Mouse (Mus musculus): ENCODE results near the gene Anapc2. TPM values are rescaled to one million over a fixed set of nuclear protein-coding genes. Genes with fewer than 3 reads are reported as not detected.

Anapc2 gene
- polyA plus RNA-seq, 1 experiment from 2014 or later: 74.7 TPM

DNA sequence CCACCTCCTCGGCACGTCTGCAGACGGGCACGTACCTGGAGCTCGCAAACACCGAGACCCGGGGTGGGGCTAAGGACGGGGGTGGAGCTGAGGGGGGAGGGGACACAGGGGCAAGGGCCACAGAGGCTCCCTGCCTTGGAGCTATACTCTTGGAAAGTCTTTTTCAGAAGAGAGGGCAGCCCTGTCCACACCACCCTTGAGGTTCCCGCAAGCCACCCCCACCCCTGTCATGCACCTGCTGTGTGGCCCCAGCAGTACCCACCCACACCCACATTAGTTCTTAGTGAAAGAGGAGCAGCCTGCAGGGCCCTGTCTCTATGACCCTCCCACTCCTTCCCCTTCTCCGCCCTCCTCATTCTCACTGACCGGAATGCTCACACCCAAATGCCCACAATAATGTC is 39.2 kb downstream of the Anapc2 start:
- Histone ChIP-seq H3K4me3 (ENCODE audit: low read depth, low read length) (no peak overlapping the region), H3K4me1 (replicated peaks; ENCODE audit: control insufficient read depth, insufficient read depth, low read length) (no peaks in the 10 kb centered on the region), H3K36me3 (ENCODE audit: control insufficient read depth, insufficient read depth, low read length) (no peaks in the 10 kb centered on the region), H3K9ac (ENCODE audit: low read depth, low read length) (no peak overlapping the region), H3K27ac (ENCODE audit: low read depth, low read length) (no peak overlapping the region), H3K27me3 (replicated peaks; ENCODE audit: control insufficient read depth, insufficient read depth, low read length) (peaks cover 73% of the 10 kb centered on the region), H3K4me2 (no peak overlapping the region), H3K9me3 (ENCODE audit: control insufficient read depth, low read length) (no peaks in the 10 kb centered on the region)
- no peak for ATAC-seq (replicated peaks; ENCODE audit: low FRiP score)
- DNase-seq (ENCODE audit: low spot score): no peak
- WGBS: 4% methylated on average over 11 of the region's 11 CpGs

- H3K4me3 ChIP-seq (ENCODE audit: low read depth, low read length): peak overlapping the region; percentile 34
These were observed 46.1 kb downstream of the Anapc2 start for GRCm38 (mm10) chr2:25318119-25318966.

DNA sequence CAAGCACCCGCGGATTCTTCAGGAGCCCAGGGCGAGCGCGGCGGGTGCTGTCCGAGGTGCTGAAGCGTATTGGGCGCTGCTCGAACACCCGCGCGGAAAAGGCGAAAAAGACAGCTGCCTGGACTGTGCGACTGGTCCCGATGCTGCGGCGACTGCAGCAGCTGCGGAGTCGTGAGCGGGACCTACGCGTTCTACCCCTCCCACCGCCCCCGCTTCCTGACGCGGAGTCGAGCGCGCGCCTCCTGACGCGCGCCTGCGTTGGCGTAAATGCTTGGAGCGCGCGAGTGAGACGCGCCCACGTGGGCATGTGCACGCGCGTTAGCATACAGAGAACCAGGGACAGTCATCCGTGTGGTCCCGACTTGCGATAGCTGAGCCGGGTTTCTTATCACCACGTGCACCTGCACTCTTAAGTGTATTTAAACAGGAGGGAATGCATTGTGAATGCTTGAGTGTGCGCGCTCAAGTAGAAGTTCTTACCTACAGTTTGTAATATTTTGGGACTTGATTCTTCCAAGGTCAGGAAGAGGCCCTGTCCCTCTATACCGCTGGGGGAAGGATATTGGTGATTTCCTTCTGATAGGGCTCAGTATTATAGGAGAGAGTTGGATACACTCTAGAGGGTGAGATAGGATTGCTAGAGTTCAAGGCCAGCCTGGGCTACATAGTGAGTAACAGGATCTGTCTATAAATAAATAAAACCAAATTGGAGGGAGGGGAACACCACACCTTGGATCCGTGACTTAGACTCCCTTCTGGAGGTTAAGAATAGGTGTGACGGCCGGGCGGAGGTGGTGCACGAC is 46.9 kb downstream of the Anapc2 start, which contains the start of gene Grin1:
Gene Grin1, minus strand, starts transcription at position 217 of the 803 bp plus-strand sequence.
- Histone ChIP-seq H3K27ac (ENCODE audit: low read depth, low read length) (no peak within 1 kb of the TSS), H3K4me1 (replicated peaks; ENCODE audit: control insufficient read depth, insufficient read depth, low read length) (no peaks in the 10 kb centered on the region), H3K4me2 (peak within 1 kb of the TSS; percentile 58), H3K27me3 (replicated peaks; ENCODE audit: control insufficient read depth, insufficient read depth, low read length) (peaks cover 58% of the 10 kb centered on the region), H3K9me3 (ENCODE audit: control insufficient read depth, low read length) (no peaks in the 10 kb centered on the region), H3K9ac (ENCODE audit: low read depth, low read length) (no peak within 1 kb of the TSS), H3K4me3 (ENCODE audit: low read depth, low read length) (peak within 1 kb of the TSS; percentile 34), H3K36me3 (ENCODE audit: control insufficient read depth, insufficient read depth, low read length) (no peaks in the 10 kb centered on the region)
- peak; percentile 80 for DNase-seq (ENCODE audit: low spot score)
- 10% methylated on average over 58 of the region's 58 CpGs for WGBS
- ATAC-seq (replicated peaks; ENCODE audit: low FRiP score): peak; percentile 47

More at GRCm38 (mm10) chr2:25318119-25318966, 46.1 kb downstream of the Anapc2 start:
- Histone ChIP-seq H3K4me2 (peak overlapping the region; percentile 58), H3K36me3 (ENCODE audit: control insufficient read depth, insufficient read depth, low read length) (no peaks in the 10 kb centered on the region), H3K4me1 (replicated peaks; ENCODE audit: control insufficient read depth, insufficient read depth, low read length) (no peaks in the 10 kb centered on the region), H3K27me3 (replicated peaks; ENCODE audit: control insufficient read depth, insufficient read depth, low read length) (peaks cover 65% of the 10 kb centered on the region), H3K27ac (ENCODE audit: low read depth, low read length) (no peak overlapping the region), H3K9ac (ENCODE audit: low read depth, low read length) (no peak overlapping the region), H3K9me3 (ENCODE audit: control insufficient read depth, low read length) (no peaks in the 10 kb centered on the region)
- no peak for DNase-seq (ENCODE audit: low spot score)
- WGBS: 7% methylated on average over 31 of the region's 31 CpGs
- no peak for ATAC-seq (replicated peaks; ENCODE audit: low FRiP score)

GRCm38 (mm10) chr2:25320084-25320483 is 47.8 kb downstream of the Anapc2 start:
- no peak overlapping the region for H3K4me2 ChIP-seq
- DNase-seq (ENCODE audit: low spot score): no peak
- no peak overlapping the region for H3K4me3 ChIP-seq (ENCODE audit: low read depth, low read length)
- no peaks in the 10 kb centered on the region for H3K9me3 ChIP-seq (ENCODE audit: control insufficient read depth, low read length)
- H3K9ac ChIP-seq (ENCODE audit: low read depth, low read length): no peak overlapping the region
- peaks cover 58% of the 10 kb centered on the region for H3K27me3 ChIP-seq (replicated peaks; ENCODE audit: control insufficient read depth, insufficient read depth, low read length)
- WGBS: 31% methylated on average over 2 of the region's 2 CpGs
- no peak for ATAC-seq (replicated peaks; ENCODE audit: low FRiP score)
- H3K36me3 ChIP-seq (ENCODE audit: control insufficient read depth, insufficient read depth, low read length): no peaks in the 10 kb centered on the region
- H3K4me1 ChIP-seq (replicated peaks; ENCODE audit: control insufficient read depth, insufficient read depth, low read length): no peaks in the 10 kb centered on the region
- no peak overlapping the region for H3K27ac ChIP-seq (ENCODE audit: low read depth, low read length)

DNA sequence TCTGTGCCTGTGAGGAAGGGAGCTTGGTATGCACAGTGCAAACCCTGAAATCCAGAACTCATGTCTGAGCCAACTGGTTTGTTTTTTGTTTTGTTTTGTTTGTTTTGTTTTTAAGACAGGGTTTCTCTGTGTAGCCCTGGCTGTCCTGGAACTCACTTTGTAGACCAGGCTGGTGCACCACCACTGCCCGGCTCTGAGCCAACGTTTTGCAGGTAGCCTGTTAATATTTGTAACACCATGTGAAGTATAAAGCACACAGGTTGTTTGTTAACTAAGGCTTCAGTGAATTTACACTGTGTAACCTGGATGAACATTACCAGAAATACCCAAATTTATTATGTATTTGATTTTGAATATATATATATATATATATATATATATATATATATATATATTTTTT is 53.8 kb downstream of the Anapc2 start:
- no peaks in the 10 kb centered on the region for H3K9me3 ChIP-seq (ENCODE audit: control insufficient read depth, low read length)
- DNase-seq (ENCODE audit: low spot score) (no peak), ATAC-seq (replicated peaks; ENCODE audit: low FRiP score) (no peak)
- H3K27ac ChIP-seq (ENCODE audit: low read depth, low read length): no peak overlapping the region
- H3K4me3 ChIP-seq (ENCODE audit: low read depth, low read length): no peak overlapping the region
- H3K4me1 ChIP-seq (replicated peaks; ENCODE audit: control insufficient read depth, insufficient read depth, low read length): peaks cover under 1% of the 10 kb centered on the region
- H3K9ac ChIP-seq (ENCODE audit: low read depth, low read length): no peak overlapping the region
- no peaks in the 10 kb centered on the region for H3K36me3 ChIP-seq (ENCODE audit: control insufficient read depth, insufficient read depth, low read length)
- H3K4me2 ChIP-seq: no peak overlapping the region
- peaks cover 9% of the 10 kb centered on the region; the same call in 1 of the 2 replicates for H3K27me3 ChIP-seq (replicated peaks; ENCODE audit: control insufficient read depth, insufficient read depth, low read length)
- WGBS: 69% methylated on average over 2 of the region's 2 CpGs

DNA sequence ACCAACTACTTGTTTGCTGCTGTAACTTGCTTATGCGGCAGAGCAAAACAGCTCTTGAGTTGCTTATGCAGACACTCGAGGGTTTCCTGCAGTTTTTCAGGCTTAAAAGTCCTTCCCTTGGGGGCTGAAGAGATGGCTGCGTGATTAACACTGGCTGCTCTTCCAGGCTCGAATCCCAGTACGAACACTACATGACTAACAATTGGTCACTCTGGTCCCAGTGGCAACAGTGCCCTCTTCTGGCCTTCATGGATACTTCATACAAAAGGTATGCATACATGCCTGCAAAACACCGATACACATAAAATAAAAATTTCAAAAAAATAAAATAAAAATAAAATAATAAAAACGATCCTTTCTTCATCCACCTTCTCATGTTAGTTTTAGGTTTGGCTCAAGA is 56.2 kb downstream of the Anapc2 start:
- H3K9ac ChIP-seq (ENCODE audit: low read depth, low read length): no peak overlapping the region
- peaks cover 9% of the 10 kb centered on the region for H3K4me1 ChIP-seq (replicated peaks; ENCODE audit: control insufficient read depth, insufficient read depth, low read length)
- 36% methylated on average over 7 of the region's 7 CpGs for WGBS
- H3K4me3 ChIP-seq (ENCODE audit: low read depth, low read length): no peak overlapping the region
- no peaks in the 10 kb centered on the region for H3K36me3 ChIP-seq (ENCODE audit: control insufficient read depth, insufficient read depth, low read length)
- no peaks in the 10 kb centered on the region for H3K9me3 ChIP-seq (ENCODE audit: control insufficient read depth, low read length)
- no peak overlapping the region for H3K4me2 ChIP-seq
- no peak for DNase-seq (ENCODE audit: low spot score)
- H3K27me3 ChIP-seq (replicated peaks; ENCODE audit: control insufficient read depth, insufficient read depth, low read length): no peaks in the 10 kb centered on the region
- H3K27ac ChIP-seq (ENCODE audit: low read depth, low read length): no peak overlapping the region
- ATAC-seq (replicated peaks; ENCODE audit: low FRiP score): no peak

GRCm38 (mm10) chr2:25331470-25331869 is 59.2 kb downstream of the Anapc2 start:
- H3K9ac ChIP-seq (ENCODE audit: low read depth, low read length): peak overlapping the region; percentile 91
- WGBS: 45% methylated on average over 9 of the region's 9 CpGs
- H3K27ac ChIP-seq (ENCODE audit: low read depth, low read length): no peak overlapping the region
- ATAC-seq (replicated peaks; ENCODE audit: low FRiP score): no peak
- peak overlapping the region; percentile 88 for H3K4me3 ChIP-seq (ENCODE audit: low read depth, low read length)
- peak overlapping the region; percentile 75 for H3K4me2 ChIP-seq
- no peak for DNase-seq (ENCODE audit: low spot score)
- H3K27me3 ChIP-seq (replicated peaks; ENCODE audit: control insufficient read depth, insufficient read depth, low read length): no peaks in the 10 kb centered on the region
- H3K9me3 ChIP-seq (ENCODE audit: control insufficient read depth, low read length): no peaks in the 10 kb centered on the region
- H3K4me1 ChIP-seq (replicated peaks; ENCODE audit: control insufficient read depth, insufficient read depth, low read length): peaks cover 13% of the 10 kb centered on the region
- peaks cover 14% of the 10 kb centered on the region for H3K36me3 ChIP-seq (ENCODE audit: control insufficient read depth, insufficient read depth, low read length)

DNA sequence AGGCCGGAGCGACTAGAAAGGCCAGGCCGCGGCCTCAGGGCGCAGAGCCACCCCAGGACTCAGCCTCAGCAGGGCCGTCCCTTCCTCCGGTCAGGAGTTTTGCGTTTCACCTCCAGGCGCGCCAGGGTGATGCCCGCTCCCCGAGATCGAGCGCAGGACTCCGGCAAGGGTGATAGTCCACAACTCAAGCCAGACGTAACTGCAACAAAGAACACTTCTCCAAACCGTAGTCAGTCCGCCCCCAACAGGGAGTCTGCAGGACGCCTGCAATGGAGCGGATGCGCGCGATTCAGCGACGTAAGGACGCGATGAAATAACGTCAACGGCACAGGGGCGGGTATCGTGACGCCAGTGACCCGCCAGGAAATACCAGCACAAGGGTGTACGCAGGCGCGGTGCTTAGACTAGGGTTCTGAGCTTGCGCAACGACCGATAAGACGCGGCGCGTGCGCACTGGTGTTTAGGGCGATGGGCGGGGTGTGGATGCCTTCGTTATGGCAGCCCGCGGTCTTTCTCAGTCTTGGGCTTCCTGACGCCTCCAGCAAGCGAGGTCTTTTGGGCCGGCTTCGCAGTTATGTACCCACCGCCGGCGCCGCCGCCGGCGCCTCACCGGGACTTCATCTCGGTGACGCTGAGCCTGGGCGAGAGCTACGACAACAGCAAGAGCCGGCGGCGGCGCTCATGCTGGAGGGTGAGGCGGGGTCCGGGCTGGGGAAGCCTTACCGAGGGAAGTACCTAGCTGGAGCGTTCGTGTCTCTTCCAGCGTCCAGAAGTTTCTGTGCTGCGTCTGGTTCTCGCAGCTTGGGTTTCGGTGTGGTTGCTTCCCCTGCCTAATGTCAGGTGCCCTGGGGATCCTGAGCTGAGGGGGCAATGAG is 60.2 kb downstream of the Anapc2 start, which contains the start of gene Man1b1:
Gene Man1b1, plus strand, starts transcription at position 53 of the 875 bp plus-strand sequence.
- WGBS: under 1% methylated on average over 78 of the region's 78 CpGs
- peak; percentile 97 for ATAC-seq (replicated peaks; ENCODE audit: low FRiP score)

More for the DNA sequence above, 60.2 kb downstream of the Anapc2 start, which contains the start of gene Man1b1:
- Histone ChIP-seq H3K36me3 (ENCODE audit: control insufficient read depth, insufficient read depth, low read length) (peaks cover 21% of the 10 kb centered on the region), H3K4me3 (ENCODE audit: low read depth, low read length) (peak within 1 kb of the TSS; percentile 88), H3K4me1 (replicated peaks; ENCODE audit: control insufficient read depth, insufficient read depth, low read length) (peaks cover 13% of the 10 kb centered on the region), H3K27ac (ENCODE audit: low read depth, low read length) (peak within 1 kb of the TSS; percentile 84), H3K4me2 (peak within 1 kb of the TSS; percentile 97), H3K9ac (ENCODE audit: low read depth, low read length) (peak within 1 kb of the TSS; percentile 91), H3K27me3 (replicated peaks; ENCODE audit: control insufficient read depth, insufficient read depth, low read length) (no peaks in the 10 kb centered on the region), H3K9me3 (ENCODE audit: control insufficient read depth, low read length) (no peaks in the 10 kb centered on the region)
- peak; percentile 98 for DNase-seq (ENCODE audit: low spot score)
